Mouse (Mus musculus): ENCODE measurements around the gene Col16a1.

Col16a1 gene

DNA sequence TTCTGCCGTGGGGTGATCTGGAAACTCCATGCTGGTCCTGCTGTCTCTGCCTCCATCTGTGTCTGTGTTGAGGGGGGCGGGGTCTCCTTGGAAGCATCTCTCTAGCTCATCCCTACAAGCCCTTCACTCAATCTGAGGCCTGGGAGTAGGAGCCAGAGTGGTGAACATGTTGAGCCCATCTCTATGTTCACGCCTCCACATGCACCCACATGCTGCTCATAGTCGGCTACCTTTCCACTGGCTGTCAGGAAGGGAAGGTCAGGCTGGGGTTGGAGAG, 501 bp downstream of the Col16a1 start:
- no peak for DNase-seq

DNA sequence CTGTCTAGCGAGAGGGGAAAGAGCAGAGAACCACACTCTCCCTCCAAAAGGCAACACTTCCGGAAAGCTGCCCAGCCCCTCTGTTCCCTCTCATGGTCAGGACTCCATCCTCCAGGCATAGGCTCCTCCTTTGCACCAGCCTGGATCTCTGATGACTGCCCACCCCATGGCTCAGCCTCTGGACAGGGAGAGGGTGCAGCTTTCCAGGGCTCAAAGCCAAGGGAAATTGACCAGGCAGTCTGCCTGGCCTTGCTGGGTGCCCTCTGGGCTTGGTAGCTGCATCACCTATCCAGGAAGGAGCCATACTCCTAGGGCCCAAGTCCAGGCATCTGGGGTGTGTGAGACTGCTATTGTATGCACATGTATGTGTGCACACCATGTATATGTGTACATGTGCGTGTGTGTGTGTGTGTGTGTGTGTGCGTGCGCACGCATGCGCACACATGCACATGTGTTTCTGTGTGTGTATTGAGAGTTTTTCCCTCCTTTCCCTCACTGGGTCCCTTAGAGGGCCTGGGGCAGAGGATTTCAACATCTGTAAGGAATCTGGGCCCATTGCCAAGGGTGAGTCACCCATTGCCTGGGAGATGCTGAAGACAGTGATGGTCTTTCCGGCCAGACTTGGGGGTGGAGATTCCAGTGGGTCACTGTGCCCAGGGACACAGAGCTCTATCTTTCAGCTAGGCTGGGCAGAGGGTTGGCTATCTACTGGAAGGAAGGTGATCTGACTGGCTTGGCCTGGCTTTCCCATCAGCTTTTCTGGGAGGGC, 2.6 kb downstream of the Col16a1 start:
- no peak for DNase-seq

DNA sequence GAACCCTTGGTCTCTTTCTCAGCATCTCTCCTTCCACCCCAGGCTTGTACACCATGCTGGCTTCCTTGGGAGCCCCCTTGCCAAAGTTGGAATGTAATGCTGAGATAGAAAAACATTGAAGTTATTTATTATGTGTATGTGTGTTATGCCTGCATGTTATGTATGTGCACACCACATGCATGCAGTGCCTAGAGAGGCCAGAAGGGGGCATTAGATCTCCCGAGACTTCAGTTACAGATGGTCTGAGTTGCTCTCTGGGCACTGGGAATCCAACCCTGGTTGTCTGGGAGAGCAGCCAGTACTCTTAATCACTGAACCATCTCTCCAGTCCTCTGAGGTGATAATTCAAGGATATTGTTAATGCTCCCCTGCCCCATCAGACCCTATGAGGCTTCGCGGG, 4.6 kb downstream of the Col16a1 start:
- no peak for DNase-seq

DNA sequence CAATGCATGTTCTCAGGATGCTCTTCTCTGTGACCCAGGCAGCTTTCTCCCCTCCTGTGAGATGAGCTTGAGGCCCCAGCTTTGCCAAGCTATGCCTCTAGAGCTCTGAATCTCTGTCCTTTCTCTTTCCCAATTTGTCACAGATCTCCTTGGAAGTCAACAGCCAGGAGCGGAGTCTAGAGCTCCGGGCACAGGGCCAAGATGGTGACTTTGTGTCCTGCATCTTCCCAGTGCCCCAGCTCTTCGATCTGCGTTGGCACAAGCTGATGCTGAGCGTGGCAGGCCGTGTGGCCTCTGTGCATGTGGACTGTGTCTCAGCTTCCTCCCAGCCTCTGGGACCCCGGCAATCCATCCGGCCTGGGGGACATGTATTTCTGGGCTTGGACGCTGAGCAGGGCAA, 5.5 kb downstream of the Col16a1 start:
- no peak for DNase-seq

DNA sequence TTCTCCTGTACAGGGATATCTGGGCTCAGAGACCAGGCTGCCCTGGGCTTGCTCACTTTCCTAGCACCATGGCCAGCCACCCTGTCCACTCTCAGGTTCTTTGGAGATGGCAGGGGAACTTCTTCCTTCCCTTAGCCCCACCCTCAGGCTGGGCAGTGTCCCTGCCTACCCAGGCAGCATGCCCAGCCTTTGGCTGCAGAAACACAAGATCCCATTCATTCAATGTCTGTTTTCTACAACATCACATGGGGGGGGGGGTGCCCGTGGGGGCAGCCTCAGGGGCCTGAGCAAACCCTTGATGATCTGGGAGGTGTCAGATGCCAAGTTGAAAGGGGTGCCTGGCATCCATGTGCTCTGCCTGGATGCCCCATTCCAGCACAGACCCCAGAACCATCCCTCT, 7.1 kb downstream of the Col16a1 start:
- no peak for DNase-seq

- no peak for DNase-seq
These were observed 7.7 kb downstream of the Col16a1 start for GRCm38 (mm10) chr4:130055160-130056010.

DNA sequence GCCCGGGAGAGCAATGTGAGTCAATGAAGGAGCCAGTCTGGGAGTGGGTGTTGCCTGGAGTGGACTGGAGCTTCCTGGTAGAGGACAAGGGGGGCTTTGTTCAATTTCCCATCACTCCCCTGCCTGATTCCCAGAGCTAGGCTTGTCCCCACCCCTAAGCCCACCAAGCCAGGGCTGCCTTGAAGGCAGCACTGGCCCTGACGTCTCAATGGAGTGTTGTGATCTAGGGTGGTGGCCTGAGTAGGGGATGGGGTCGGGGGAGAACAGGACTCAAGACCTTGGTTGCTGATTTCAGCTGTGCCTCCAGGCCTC, 8.3 kb downstream of the Col16a1 start:
- no peak for DNase-seq

DNA sequence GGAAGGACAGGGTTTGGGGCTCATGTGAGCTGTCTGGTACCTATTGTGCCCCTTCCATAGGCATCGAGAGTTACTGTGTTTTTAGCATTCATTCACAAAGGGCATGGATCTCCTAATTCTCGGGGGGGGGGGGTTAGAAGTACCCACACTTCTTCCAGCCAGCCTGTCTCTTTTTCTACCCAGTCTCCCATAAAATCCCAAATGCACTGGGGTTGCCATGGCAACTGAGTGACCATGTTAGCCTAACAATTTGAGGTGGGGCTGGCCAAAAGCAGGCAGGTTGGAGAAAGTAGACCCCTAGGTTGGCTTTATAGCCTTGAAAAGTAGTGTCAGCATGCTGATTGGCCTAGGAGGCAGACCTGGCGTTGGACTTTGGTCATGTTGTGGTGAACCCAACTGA, 8.8 kb downstream of the Col16a1 start:
- DNase-seq, result no peak

- DNase-seq, result no peak
These were observed 13.3 kb downstream of the Col16a1 start for GRCm38 (mm10) chr4:130060937-130061336.

- DNase-seq, result no peak
These were observed 15.6 kb downstream of the Col16a1 start for GRCm38 (mm10) chr4:130063191-130063590.

- no peak for DNase-seq
These were observed 19.2 kb downstream of the Col16a1 start for GRCm38 (mm10) chr4:130066816-130067215.

GRCm38 (mm10) chr4:130070523-130070922, 22.9 kb downstream of the Col16a1 start:
- no peak for DNase-seq

DNA sequence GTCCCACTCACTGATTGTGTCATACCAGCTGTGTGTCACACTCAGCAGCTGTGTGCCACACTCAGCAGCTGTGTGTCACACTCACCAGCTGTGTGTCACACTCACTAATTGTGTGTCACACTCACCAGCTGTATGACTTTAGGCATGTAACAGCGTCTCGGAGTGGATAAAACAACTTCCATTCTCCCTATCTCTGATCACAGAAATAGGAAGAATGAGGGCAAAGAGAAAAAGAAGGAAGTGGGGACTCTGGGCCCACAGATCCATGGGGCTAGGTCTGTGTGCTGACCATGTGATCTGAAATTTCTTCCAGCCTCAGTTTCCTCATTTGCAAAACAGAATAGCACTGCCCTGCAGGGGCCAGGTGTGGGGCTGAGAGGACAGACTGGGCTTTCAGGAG, 24.1 kb downstream of the Col16a1 start:
- DNase-seq, result no peak

GRCm38 (mm10) chr4:130073367-130073766, 25.7 kb downstream of the Col16a1 start:
- DNase-seq, result no peak

GRCm38 (mm10) chr4:130074761-130075515, 27.3 kb downstream of the Col16a1 start:
- DNase-seq, result peak; percentile 32

GRCm38 (mm10) chr4:130076856-130077255, 29.2 kb downstream of the Col16a1 start:
- DNase-seq, result no peak

DNA sequence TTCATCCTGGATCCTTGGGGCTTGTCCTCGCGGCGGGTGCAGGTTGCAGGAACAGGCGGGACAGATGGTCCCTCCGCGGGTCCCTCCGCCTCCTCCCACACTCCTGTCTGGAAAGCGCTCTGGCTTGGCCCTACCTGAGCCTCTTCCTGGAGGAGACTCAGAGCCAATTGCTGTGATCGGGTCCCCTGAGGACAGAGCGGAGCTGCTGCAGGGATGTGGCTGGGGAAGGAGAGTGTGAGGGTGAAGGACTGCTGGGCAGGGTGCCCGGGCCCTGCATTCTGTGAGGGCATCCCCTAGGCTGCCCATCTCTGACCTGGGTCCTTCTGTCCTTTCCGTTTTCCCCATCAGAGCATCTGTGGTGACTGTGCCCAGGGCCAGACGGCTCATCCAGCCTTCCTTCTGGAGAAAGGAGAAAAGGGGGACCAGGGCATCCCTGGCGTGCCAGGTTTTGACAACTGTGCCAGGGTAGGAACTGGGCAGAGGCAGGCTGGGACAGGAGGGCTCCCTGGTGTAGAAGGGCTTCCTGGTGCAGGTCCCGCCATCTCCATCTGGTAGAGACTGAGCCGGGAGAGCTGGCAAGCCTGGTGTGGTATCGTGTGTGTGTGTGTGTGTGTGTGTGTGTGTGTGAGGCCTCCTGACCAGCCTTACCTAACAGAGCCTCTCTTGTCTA, 31.3 kb downstream of the Col16a1 start:
- peak; percentile 60 for DNase-seq

DNA sequence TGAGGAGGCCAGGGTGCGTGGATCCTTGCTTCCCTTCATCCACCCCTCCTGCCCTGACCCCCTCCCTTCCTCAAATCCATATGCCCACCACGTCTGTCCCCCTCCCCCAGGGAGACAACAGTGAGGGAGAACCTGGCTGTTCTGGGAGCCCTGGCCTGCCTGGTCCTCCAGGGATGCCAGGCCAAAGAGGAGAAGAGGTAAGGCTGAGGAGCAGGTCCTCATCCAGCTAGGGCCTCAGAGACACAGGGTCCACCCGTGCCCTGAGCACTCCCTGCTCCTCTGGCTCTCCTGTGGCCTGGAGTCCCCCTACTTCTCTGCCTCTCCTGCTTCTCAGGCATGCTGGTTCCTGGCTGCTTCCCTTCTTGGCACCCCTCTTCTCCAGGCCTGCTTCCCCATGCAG, 31.9 kb downstream of the Col16a1 start:
- DNase-seq, result no peak

DNA sequence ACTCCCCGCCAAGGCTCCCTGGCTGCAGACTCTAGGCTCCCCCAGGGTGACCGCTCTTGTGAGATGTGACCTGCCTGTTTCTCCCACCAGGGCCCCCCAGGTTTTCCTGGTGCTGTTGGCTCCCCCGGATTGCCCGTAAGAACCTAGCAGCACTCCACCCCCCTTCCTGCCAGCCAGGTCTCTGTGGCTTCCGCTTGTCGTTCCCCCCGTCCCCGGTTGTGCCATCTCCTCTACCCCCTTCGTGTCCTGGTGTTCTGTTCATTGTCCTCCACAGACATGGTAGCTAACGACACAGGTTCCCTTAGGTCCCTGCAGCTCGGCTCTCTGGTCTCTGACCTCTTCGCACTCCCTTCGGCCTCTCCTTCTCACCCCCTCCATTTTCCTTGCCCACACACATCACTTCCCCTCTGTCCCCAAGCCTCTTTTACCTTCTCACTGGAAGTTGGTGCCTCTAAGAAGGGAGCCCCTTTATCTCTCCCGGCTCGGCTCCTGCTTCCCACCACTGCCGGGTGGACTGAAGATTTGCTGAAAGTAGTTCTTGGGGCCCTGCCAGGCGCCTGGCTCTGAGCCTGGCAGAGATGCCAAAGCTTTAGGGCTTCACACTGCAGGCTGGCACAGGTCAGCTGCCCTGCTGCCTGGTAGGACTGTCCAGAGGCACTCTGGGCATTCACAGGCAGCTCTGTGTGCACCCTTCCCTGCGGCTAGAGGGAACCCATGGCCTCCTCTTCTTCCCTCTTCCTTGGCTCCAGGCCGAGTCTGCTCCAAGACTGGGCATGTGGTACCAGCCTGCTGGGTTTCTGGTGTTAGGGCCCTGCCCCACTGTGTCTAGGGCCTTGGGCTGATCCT, 33.9 kb downstream of the Col16a1 start:
- DNase-seq, result peak; percentile 68

- no peak for DNase-seq
These were observed 34.6 kb downstream of the Col16a1 start for GRCm38 (mm10) chr4:130082211-130082610.

DNA sequence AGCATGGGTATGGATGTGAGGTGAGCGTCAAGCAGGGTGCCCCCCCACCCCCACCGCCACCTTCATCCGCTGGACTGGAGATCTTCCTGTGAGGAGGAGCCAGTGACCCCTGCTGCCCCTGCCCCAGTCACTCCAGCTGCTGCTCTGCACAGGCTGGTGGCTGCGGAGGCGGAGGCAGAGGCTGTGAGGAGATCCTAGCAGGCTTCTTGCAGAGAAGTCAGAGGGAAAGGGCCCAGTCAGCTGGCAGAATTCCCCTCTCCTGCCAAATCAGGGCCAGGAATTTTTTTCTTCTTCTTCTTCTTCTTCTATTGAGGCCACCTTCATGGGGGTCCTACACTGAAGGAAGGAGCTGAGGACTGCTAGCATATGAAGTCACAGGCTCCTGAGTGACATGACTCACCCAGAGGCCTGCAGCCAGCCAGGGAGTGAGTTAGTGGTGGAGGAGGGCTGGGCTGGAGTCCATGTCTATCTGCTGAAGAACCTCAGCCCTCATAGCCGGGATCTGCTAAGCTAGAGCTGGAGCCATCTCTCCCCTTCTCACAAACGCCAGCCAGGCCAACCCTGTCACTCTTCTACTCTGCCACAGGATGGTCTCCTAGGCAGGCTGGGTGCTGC, 36.8 kb downstream of the Col16a1 start:
- peak; percentile 46 for DNase-seq

Measured in right cerebral cortex, adult 18-20 months (tissue).